Mouse (Mus musculus): ENCODE data around the gene Polr2b.
A peak's percentile ranks its signal among the peaks of the same experiment; 100 is the strongest.

Polr2b gene

GRCm38 (mm10) chr5:77309924-77310772, at the start of gene Polr2b, which contains the start of gene Noa1:
Gene Polr2b (plus strand): TSS chr5:77310147.
Gene Noa1 (minus strand): TSS chr5:77310084.
- DNase-seq (ENCODE audit: low spot score in 2 of 2), result peak; percentile 98 to 99

- DNase-seq (ENCODE audit: low spot score in 2 of 2), result no peak
These were observed 48.8 kb upstream of the Polr2b start for GRCm38 (mm10) chr5:77261137-77261536.

GRCm38 (mm10) chr5:77262105-77262504, 47.8 kb upstream of the Polr2b start:
- DNase-seq (ENCODE audit: low spot score in 2 of 2), result no peak

GRCm38 (mm10) chr5:77265081-77265670, 44.8 kb upstream of the Polr2b start, which contains the start of gene Rest:
Gene Rest (plus strand): TSS chr5:77265491.
- DNase-seq (ENCODE audit: low spot score in 2 of 2), result peak; percentile 52 to 74

GRCm38 (mm10) chr5:77265671-77266065, 44.3 kb upstream of the Polr2b start:
- DNase-seq (ENCODE audit: low spot score in 2 of 2), result peak; percentile 37 to 42

- peak in 1 of 2 experiments; percentile 32 for DNase-seq (ENCODE audit: low spot score in 2 of 2)
These were observed 43.7 kb upstream of the Polr2b start for GRCm38 (mm10) chr5:77266066-77266885.

- DNase-seq (ENCODE audit: low spot score in 2 of 2), result no peak
These were observed 43.0 kb upstream of the Polr2b start for GRCm38 (mm10) chr5:77266886-77267401.

GRCm38 (mm10) chr5:77267441-77267840, 42.5 kb upstream of the Polr2b start:
- no peak for DNase-seq (ENCODE audit: low spot score in 2 of 2)

- no peak for DNase-seq (ENCODE audit: low spot score in 2 of 2)
These were observed 41.9 kb upstream of the Polr2b start for GRCm38 (mm10) chr5:77267957-77268624.

- DNase-seq (ENCODE audit: low spot score in 2 of 2), result no peak
These were observed 40.5 kb upstream of the Polr2b start for GRCm38 (mm10) chr5:77269399-77269798.

- DNase-seq (ENCODE audit: low spot score in 2 of 2), result no peak
These were observed 36.8 kb upstream of the Polr2b start for GRCm38 (mm10) chr5:77273151-77273550.

- DNase-seq (ENCODE audit: low spot score in 2 of 2), result peak in 1 of 2 experiments; percentile 46
These were observed 34.0 kb upstream of the Polr2b start for GRCm38 (mm10) chr5:77275950-77276349.

GRCm38 (mm10) chr5:77277204-77277603, 32.7 kb upstream of the Polr2b start:
- no peak for DNase-seq (ENCODE audit: low spot score in 2 of 2)

- DNase-seq (ENCODE audit: low spot score in 2 of 2), result no peak
These were observed 28.3 kb upstream of the Polr2b start for GRCm38 (mm10) chr5:77281518-77282174.

- DNase-seq (ENCODE audit: low spot score in 2 of 2), result peak in 1 of 2 experiments; percentile 23
These were observed 27.7 kb upstream of the Polr2b start for GRCm38 (mm10) chr5:77282242-77282641.

- DNase-seq (ENCODE audit: low spot score in 2 of 2), result no peak
These were observed 24.3 kb upstream of the Polr2b start for GRCm38 (mm10) chr5:77285685-77286084.

GRCm38 (mm10) chr5:77286904-77287303, 23.0 kb upstream of the Polr2b start:
- DNase-seq (ENCODE audit: low spot score in 2 of 2), result no peak

- no peak for DNase-seq (ENCODE audit: low spot score in 2 of 2)
These were observed 22.0 kb upstream of the Polr2b start for GRCm38 (mm10) chr5:77287901-77288300.

- no peak for DNase-seq (ENCODE audit: low spot score in 2 of 2)
These were observed 20.3 kb upstream of the Polr2b start for GRCm38 (mm10) chr5:77289686-77290085.

- no peak for DNase-seq (ENCODE audit: low spot score in 2 of 2)
These were observed 19.3 kb upstream of the Polr2b start for GRCm38 (mm10) chr5:77290606-77291005.

Measured in cerebellum, postnatal 4 days (tissue).